Mouse (Mus musculus): ENCODE measurements at regions not wholly inside any gene's neighbourhood (a gene's known extent, or its start where the extent isn't known, plus 50 kb on each side); places are given as distances from the start of the nearest gene placed in this dataset.

- Histone ChIP-seq H3K4me2 (replicated peaks; ENCODE audit: low read depth, low read length) (no peak overlapping the region), H3K9me3 (ENCODE audit: low read length) (no peaks in the 10 kb centered on the region), H3K36me3 (ENCODE audit: insufficient read depth, low read length) (no peaks in the 10 kb centered on the region), H3K9ac (replicated peaks; ENCODE audit: low read length) (no peak overlapping the region), H3K27me3 (ENCODE audit: insufficient read depth, low read length) (no peaks in the 10 kb centered on the region), H3K27ac (ENCODE audit: low read length) (no peak overlapping the region), H3K4me3 (ENCODE audit: low read length) (no peak overlapping the region), H3K4me1 (ENCODE audit: insufficient read depth, low read length) (no peaks in the 10 kb centered on the region)
- WGBS = 39% methylated on average over 7 of the region's 7 CpGs
- ATAC-seq (ENCODE audit: low FRiP score, low TSS enrichment) = 0 out of 2 replicates have a peak, but pooled peaks have one; percentile 40
Measured at GRCm38 (mm10) chr10:111099812-111100464, 64.6 kb upstream of the Osbpl8 start.

- WGBS = 81% methylated on average over 5 of the region's 5 CpGs
- Histone ChIP-seq H3K4me1 (ENCODE audit: insufficient read depth, low read length) (no peaks in the 10 kb centered on the region), H3K27me3 (ENCODE audit: insufficient read depth, low read length) (no peaks in the 10 kb centered on the region), H3K4me3 (ENCODE audit: low read length) (no peak overlapping the region), H3K4me2 (replicated peaks; ENCODE audit: low read depth, low read length) (no peak overlapping the region), H3K36me3 (ENCODE audit: insufficient read depth, low read length) (no peaks in the 10 kb centered on the region), H3K27ac (ENCODE audit: low read length) (no peak overlapping the region), H3K9me3 (ENCODE audit: low read length) (no peaks in the 10 kb centered on the region), H3K9ac (replicated peaks; ENCODE audit: low read length) (no peak overlapping the region)
- 0 out of 2 replicates have a peak, but pooled peaks have one; percentile 19 for ATAC-seq (ENCODE audit: low FRiP score, low TSS enrichment)
Measured at GRCm38 (mm10) chr10:111099059-111099811, 65.3 kb upstream of the Osbpl8 start.

GRCm38 (mm10) chr10:111097245-111097644 lies 67.3 kb upstream of the Osbpl8 start:
- Histone ChIP-seq H3K36me3 (ENCODE audit: insufficient read depth, low read length) (no peaks in the 10 kb centered on the region), H3K27ac (ENCODE audit: low read length) (no peak overlapping the region), H3K4me2 (replicated peaks; ENCODE audit: low read depth, low read length) (no peak overlapping the region), H3K4me3 (ENCODE audit: low read length) (no peak overlapping the region), H3K9me3 (ENCODE audit: low read length) (no peaks in the 10 kb centered on the region), H3K4me1 (ENCODE audit: insufficient read depth, low read length) (0 out of 2 replicates have a peak, but pooled peaks cover 5% of the 10 kb centered on the region), H3K9ac (replicated peaks; ENCODE audit: low read length) (no peak overlapping the region), H3K27me3 (ENCODE audit: insufficient read depth, low read length) (no peaks in the 10 kb centered on the region)
- no peak for ATAC-seq (ENCODE audit: low FRiP score, low TSS enrichment)
- 56% methylated on average over 5 of the region's 5 CpGs for WGBS

GRCm38 (mm10) chr10:111096811-111097210 lies 67.7 kb upstream of the Osbpl8 start:
- Histone ChIP-seq H3K4me2 (replicated peaks; ENCODE audit: low read depth, low read length) (no peak overlapping the region), H3K9ac (replicated peaks; ENCODE audit: low read length) (no peak overlapping the region), H3K27ac (ENCODE audit: low read length) (no peak overlapping the region), H3K9me3 (ENCODE audit: low read length) (no peaks in the 10 kb centered on the region), H3K36me3 (ENCODE audit: insufficient read depth, low read length) (no peaks in the 10 kb centered on the region), H3K27me3 (ENCODE audit: insufficient read depth, low read length) (no peaks in the 10 kb centered on the region), H3K4me3 (ENCODE audit: low read length) (no peak overlapping the region), H3K4me1 (ENCODE audit: insufficient read depth, low read length) (0 out of 2 replicates have a peak, but pooled peaks cover 5% of the 10 kb centered on the region)
- WGBS = 60% methylated on average over 6 of the region's 6 CpGs
- no peak for ATAC-seq (ENCODE audit: low FRiP score, low TSS enrichment)

GRCm38 (mm10) chr10:111094405-111094804 lies 70.1 kb upstream of the Osbpl8 start:
- Histone ChIP-seq H3K9me3 (ENCODE audit: low read length) (no peaks in the 10 kb centered on the region), H3K36me3 (ENCODE audit: insufficient read depth, low read length) (no peaks in the 10 kb centered on the region), H3K27ac (ENCODE audit: low read length) (no peak overlapping the region), H3K4me3 (ENCODE audit: low read length) (no peak overlapping the region), H3K27me3 (ENCODE audit: insufficient read depth, low read length) (no peaks in the 10 kb centered on the region), H3K4me1 (ENCODE audit: insufficient read depth, low read length) (0 out of 2 replicates have a peak, but pooled peaks cover 5% of the 10 kb centered on the region), H3K9ac (replicated peaks; ENCODE audit: low read length) (no peak overlapping the region), H3K4me2 (replicated peaks; ENCODE audit: low read depth, low read length) (no peak overlapping the region)
- WGBS = 55% methylated on average over 9 of the region's 9 CpGs
- ATAC-seq (ENCODE audit: low FRiP score, low TSS enrichment) = no peak

- H3K27ac ChIP-seq (ENCODE audit: low read length) = no peak overlapping the region
- no peaks in the 10 kb centered on the region for H3K36me3 ChIP-seq (ENCODE audit: insufficient read depth, low read length)
- H3K9me3 ChIP-seq (ENCODE audit: low read length) = no peaks in the 10 kb centered on the region
- 67% methylated on average over 5 of the region's 5 CpGs for WGBS
- no peak overlapping the region for H3K4me2 ChIP-seq (replicated peaks; ENCODE audit: low read depth, low read length)
- H3K27me3 ChIP-seq (ENCODE audit: insufficient read depth, low read length) = no peaks in the 10 kb centered on the region
- no peak overlapping the region for H3K4me3 ChIP-seq (ENCODE audit: low read length)
- 0 out of 2 replicates have a peak, but pooled peaks cover 5% of the 10 kb centered on the region for H3K4me1 ChIP-seq (ENCODE audit: insufficient read depth, low read length)
- ATAC-seq (ENCODE audit: low FRiP score, low TSS enrichment) = no peak
- H3K9ac ChIP-seq (replicated peaks; ENCODE audit: low read length) = no peak overlapping the region
Measured at GRCm38 (mm10) chr10:111089382-111089781, 75.2 kb upstream of the Osbpl8 start.

- Histone ChIP-seq H3K9me3 (ENCODE audit: low read length) (no peaks in the 10 kb centered on the region), H3K4me2 (replicated peaks; ENCODE audit: low read depth, low read length) (no peak overlapping the region), H3K27ac (ENCODE audit: low read length) (no peak overlapping the region), H3K4me3 (ENCODE audit: low read length) (no peak overlapping the region), H3K9ac (replicated peaks; ENCODE audit: low read length) (no peak overlapping the region), H3K4me1 (ENCODE audit: insufficient read depth, low read length) (no peaks in the 10 kb centered on the region), H3K36me3 (ENCODE audit: insufficient read depth, low read length) (no peaks in the 10 kb centered on the region), H3K27me3 (ENCODE audit: insufficient read depth, low read length) (no peaks in the 10 kb centered on the region)
- 67% methylated on average over 8 of the region's 8 CpGs for WGBS
- ATAC-seq (ENCODE audit: low FRiP score, low TSS enrichment) = no peak
Measured at GRCm38 (mm10) chr10:111085561-111085960, 75.6 kb upstream of the Zdhhc17 start.

GRCm38 (mm10) chr10:111084267-111084780 lies 74.4 kb upstream of the Zdhhc17 start:
- peak; percentile 69 for ATAC-seq (ENCODE audit: low FRiP score, low TSS enrichment)
- no peaks in the 10 kb centered on the region for H3K9me3 ChIP-seq (ENCODE audit: low read length)
- 28% methylated on average over 4 of the region's 4 CpGs for WGBS

GRCm38 (mm10) chr10:111083861-111084260 lies 73.9 kb upstream of the Zdhhc17 start:
- H3K27me3 ChIP-seq (ENCODE audit: insufficient read depth, low read length) = no peaks in the 10 kb centered on the region
- H3K4me3 ChIP-seq (ENCODE audit: low read length) = no peak overlapping the region
- no peak overlapping the region for H3K27ac ChIP-seq (ENCODE audit: low read length)
- ATAC-seq (ENCODE audit: low FRiP score, low TSS enrichment) = no peak
- no peaks in the 10 kb centered on the region for H3K4me1 ChIP-seq (ENCODE audit: insufficient read depth, low read length)
- H3K4me2 ChIP-seq (replicated peaks; ENCODE audit: low read depth, low read length) = no peak overlapping the region
- H3K9ac ChIP-seq (replicated peaks; ENCODE audit: low read length) = no peak overlapping the region
- H3K9me3 ChIP-seq (ENCODE audit: low read length) = no peaks in the 10 kb centered on the region
- no peaks in the 10 kb centered on the region for H3K36me3 ChIP-seq (ENCODE audit: insufficient read depth, low read length)
- WGBS = 68% methylated on average over 2 of the region's 2 CpGs

More at GRCm38 (mm10) chr10:111084267-111084780, 74.4 kb upstream of the Zdhhc17 start:
- no peak overlapping the region for H3K9ac ChIP-seq (replicated peaks; ENCODE audit: low read length)
- H3K4me1 ChIP-seq (ENCODE audit: insufficient read depth, low read length) = no peaks in the 10 kb centered on the region
- no peaks in the 10 kb centered on the region for H3K27me3 ChIP-seq (ENCODE audit: insufficient read depth, low read length)
- no peak overlapping the region for H3K4me2 ChIP-seq (replicated peaks; ENCODE audit: low read depth, low read length)
- H3K4me3 ChIP-seq (ENCODE audit: low read length) = no peak overlapping the region
- H3K27ac ChIP-seq (ENCODE audit: low read length) = no peak overlapping the region
- no peaks in the 10 kb centered on the region for H3K36me3 ChIP-seq (ENCODE audit: insufficient read depth, low read length)

- H3K9ac ChIP-seq (replicated peaks; ENCODE audit: low read length) = no peak overlapping the region
- no peaks in the 10 kb centered on the region for H3K36me3 ChIP-seq (ENCODE audit: insufficient read depth, low read length)
- 45% methylated on average over 4 of the region's 4 CpGs for WGBS
- no peak overlapping the region for H3K27ac ChIP-seq (ENCODE audit: low read length)
- H3K4me1 ChIP-seq (ENCODE audit: insufficient read depth, low read length) = no peaks in the 10 kb centered on the region
- H3K27me3 ChIP-seq (ENCODE audit: insufficient read depth, low read length) = no peaks in the 10 kb centered on the region
- ATAC-seq (ENCODE audit: low FRiP score, low TSS enrichment) = no peak
- H3K4me3 ChIP-seq (ENCODE audit: low read length) = no peak overlapping the region
- H3K9me3 ChIP-seq (ENCODE audit: low read length) = no peaks in the 10 kb centered on the region
- H3K4me2 ChIP-seq (replicated peaks; ENCODE audit: low read depth, low read length) = no peak overlapping the region
Measured at GRCm38 (mm10) chr10:111083338-111083737, 73.4 kb upstream of the Zdhhc17 start.

Data from kidney, embryonic 16.5 days (tissue).